Mouse (Mus musculus): ENCODE data around the gene Srgap1.

Srgap1 gene

GRCm38 (mm10) chr10:121961121-121961893, 85.8 kb downstream of the Srgap1 start:
- DNase-seq (ENCODE audit: low spot score) = no peak

GRCm38 (mm10) chr10:121958741-121959140, 88.4 kb downstream of the Srgap1 start:
- no peak for DNase-seq (ENCODE audit: low spot score)

GRCm38 (mm10) chr10:121956505-121956904, 90.6 kb downstream of the Srgap1 start:
- no peak for DNase-seq (ENCODE audit: low spot score)

- no peak for DNase-seq (ENCODE audit: low spot score)
Observed at GRCm38 (mm10) chr10:121955730-121956129, 91.4 kb downstream of the Srgap1 start.

- DNase-seq (ENCODE audit: low spot score) = no peak
Observed at GRCm38 (mm10) chr10:121954877-121955276, 92.2 kb downstream of the Srgap1 start.

GRCm38 (mm10) chr10:121953041-121953440, 94.1 kb downstream of the Srgap1 start:
- no peak for DNase-seq (ENCODE audit: low spot score)

GRCm38 (mm10) chr10:121946173-121946572, 100.9 kb downstream of the Srgap1 start:
- DNase-seq (ENCODE audit: low spot score) = peak; percentile 61

- no peak for DNase-seq (ENCODE audit: low spot score)
Observed at GRCm38 (mm10) chr10:121931909-121932308, 115.2 kb downstream of the Srgap1 start.

GRCm38 (mm10) chr10:121926094-121926493, 121.0 kb downstream of the Srgap1 start:
- no peak for DNase-seq (ENCODE audit: low spot score)

GRCm38 (mm10) chr10:121919016-121919415, 128.1 kb downstream of the Srgap1 start:
- DNase-seq (ENCODE audit: low spot score) = no peak

- DNase-seq (ENCODE audit: low spot score) = no peak
Observed at GRCm38 (mm10) chr10:121918579-121918978, 128.5 kb downstream of the Srgap1 start.

GRCm38 (mm10) chr10:121915530-121915929, 131.6 kb downstream of the Srgap1 start:
- DNase-seq (ENCODE audit: low spot score) = no peak

GRCm38 (mm10) chr10:121904137-121904536, 143.0 kb downstream of the Srgap1 start:
- DNase-seq (ENCODE audit: low spot score) = no peak

- no peak for DNase-seq (ENCODE audit: low spot score)
Observed at GRCm38 (mm10) chr10:121902651-121903050, 144.5 kb downstream of the Srgap1 start.

GRCm38 (mm10) chr10:121900772-121901171, 146.3 kb downstream of the Srgap1 start:
- no peak for DNase-seq (ENCODE audit: low spot score)

GRCm38 (mm10) chr10:121899706-121900105, 147.4 kb downstream of the Srgap1 start:
- DNase-seq (ENCODE audit: low spot score) = no peak

GRCm38 (mm10) chr10:121897835-121898370, 149.2 kb downstream of the Srgap1 start:
- DNase-seq (ENCODE audit: low spot score) = no peak

GRCm38 (mm10) chr10:121891390-121892067, 155.6 kb downstream of the Srgap1 start:
- no peak for DNase-seq (ENCODE audit: low spot score)

- DNase-seq (ENCODE audit: low spot score) = no peak
Observed at GRCm38 (mm10) chr10:121890061-121890460, 157.1 kb downstream of the Srgap1 start.

- no peak for DNase-seq (ENCODE audit: low spot score)
Observed at GRCm38 (mm10) chr10:121886805-121887204, 160.3 kb downstream of the Srgap1 start.

GRCm38 (mm10) chr10:121885512-121886218, 161.4 kb downstream of the Srgap1 start:
- no peak for DNase-seq (ENCODE audit: low spot score)

GRCm38 (mm10) chr10:121882461-121882860, 164.7 kb downstream of the Srgap1 start:
- no peak for DNase-seq (ENCODE audit: low spot score)

- no peak for DNase-seq (ENCODE audit: low spot score)
Observed at GRCm38 (mm10) chr10:121878855-121879254, 168.3 kb downstream of the Srgap1 start.
